Mouse (Mus musculus): Measurements from ENCODE around the gene Dll3. TPM values are rescaled to one million over a fixed set of nuclear protein-coding genes. Genes with fewer than 3 reads are reported as not detected.

Dll3 gene
- not detected in 2 replicates for polyA plus RNA-seq (2012; rRNA removed)

- peak in 1 of 2 experiments; percentile 50 for DNase-seq (ENCODE audit: low read depth in 1 of 2, low spot score in 2 of 2)
- H3K4me3 ChIP-seq (ENCODE audit: extremely low read depth, insufficient read depth, insufficient read length), result no peak within 1 kb of the TSS
- H3K27me3 ChIP-seq (ENCODE audit: control insufficient read depth, insufficient read depth, low read length), result peaks cover 8% of the 10 kb centered on the region
- H3K4me1 ChIP-seq (ENCODE audit: control insufficient read depth, insufficient read depth, insufficient read length), result peaks cover 5% of the 10 kb centered on the region; the same call in 1 of the 2 replicates
- no peak within 1 kb of the TSS for H3K27ac ChIP-seq (ENCODE audit: insufficient read depth, low read length)
- H3K36me3 ChIP-seq (ENCODE audit: control insufficient read depth, insufficient read depth, low read length), result peaks cover 11% of the 10 kb centered on the region
- WGBS, result 6% methylated on average over 30 of the region's 30 CpGs
- TF ChIP-seq POLR2A (IDR thresholded peaks at IDR 0.05; ENCODE audit: low read depth, low read length) (no peak), CTCF (IDR thresholded peaks at IDR 0.05; ENCODE audit: extremely low read depth, insufficient read depth, insufficient read length, insufficient replicate concordance) (peak; percentile 20; the same call in 1 of the 2 replicates)
These were observed at the start of gene Dll3 for GRCm38 (mm10) chr7:28301616-28302433. Dll3 (minus strand) TSS chr7:28302238.

GRCm38 (mm10) chr7:28351676-28352191 lies 49.7 kb upstream of the Dll3 start:
- H3K4me3 ChIP-seq (ENCODE audit: extremely low read depth, insufficient read depth, insufficient read length), result peak overlapping the region; percentile 93; the same call in 1 of the 2 replicates
- WGBS, result 8% methylated on average over 4 of the region's 4 CpGs
- H3K27ac ChIP-seq (ENCODE audit: insufficient read depth, low read length), result no peak overlapping the region

GRCm38 (mm10) chr7:28350155-28350883 lies 48.3 kb upstream of the Dll3 start, which contains the start of gene Rps16:
Rps16 (plus strand) TSS chr7:28350652.
- Histone ChIP-seq H3K27ac (ENCODE audit: insufficient read depth, low read length) (peak within 1 kb of the TSS; percentile 76), H3K36me3 (ENCODE audit: control insufficient read depth, insufficient read depth, low read length) (peaks cover 16% of the 10 kb centered on the region), H3K4me1 (ENCODE audit: control insufficient read depth, insufficient read depth, insufficient read length) (peaks cover 4% of the 10 kb centered on the region; the same call in 1 of the 2 replicates), H3K4me3 (ENCODE audit: extremely low read depth, insufficient read depth, insufficient read length) (peak within 1 kb of the TSS; percentile 93), H3K27me3 (ENCODE audit: control insufficient read depth, insufficient read depth, low read length) (no peaks in the 10 kb centered on the region)
- peak; percentile 50 for TF ChIP-seq POLR2A (IDR thresholded peaks at IDR 0.05; ENCODE audit: low read depth, low read length)
- TF ChIP-seq CTCF (IDR thresholded peaks at IDR 0.05; ENCODE audit: extremely low read depth, insufficient read depth, insufficient read length, insufficient replicate concordance), result no peak
- peak; percentile 91 to 98 for DNase-seq (ENCODE audit: low read depth in 1 of 2, low spot score in 2 of 2)
- WGBS, result 1% methylated on average over 48 of the region's 50 CpGs

More at GRCm38 (mm10) chr7:28351676-28352191, 49.7 kb upstream of the Dll3 start:
- Histone ChIP-seq H3K4me1 (ENCODE audit: control insufficient read depth, insufficient read depth, insufficient read length) (peaks cover 4% of the 10 kb centered on the region; the same call in 1 of the 2 replicates), H3K27me3 (ENCODE audit: control insufficient read depth, insufficient read depth, low read length) (no peaks in the 10 kb centered on the region), H3K36me3 (ENCODE audit: control insufficient read depth, insufficient read depth, low read length) (peaks cover 16% of the 10 kb centered on the region)
- TF ChIP-seq CTCF (IDR thresholded peaks at IDR 0.05; ENCODE audit: extremely low read depth, insufficient read depth, insufficient read length, insufficient replicate concordance) (no peak), POLR2A (IDR thresholded peaks at IDR 0.05; ENCODE audit: low read depth, low read length) (no peak)
- no peak for DNase-seq (ENCODE audit: low read depth in 1 of 2, low spot score in 2 of 2)

DNA sequence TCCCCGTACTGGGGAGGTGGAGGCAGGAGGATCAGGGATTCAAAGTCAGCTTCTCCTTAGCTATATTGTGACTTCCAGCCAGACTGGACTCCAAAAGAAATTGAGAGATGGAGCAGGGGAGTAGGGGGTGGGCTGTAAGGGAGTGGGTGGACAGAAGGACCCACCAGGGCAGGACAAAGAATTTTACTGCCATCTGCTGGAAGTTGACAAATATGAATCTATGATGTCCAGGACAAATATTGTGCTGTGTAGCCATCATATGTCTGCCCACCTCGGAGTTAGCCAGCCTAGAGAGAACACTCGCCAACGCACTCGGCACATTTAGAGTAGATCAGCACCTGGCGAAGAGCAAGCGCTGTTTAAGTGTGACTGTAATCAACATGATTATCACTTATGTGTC lies 46.6 kb upstream of the Dll3 start:
- H3K27ac ChIP-seq (ENCODE audit: insufficient read depth, low read length), result no peak overlapping the region
- WGBS, result 83% methylated on average over 7 of the region's 7 CpGs

DNA sequence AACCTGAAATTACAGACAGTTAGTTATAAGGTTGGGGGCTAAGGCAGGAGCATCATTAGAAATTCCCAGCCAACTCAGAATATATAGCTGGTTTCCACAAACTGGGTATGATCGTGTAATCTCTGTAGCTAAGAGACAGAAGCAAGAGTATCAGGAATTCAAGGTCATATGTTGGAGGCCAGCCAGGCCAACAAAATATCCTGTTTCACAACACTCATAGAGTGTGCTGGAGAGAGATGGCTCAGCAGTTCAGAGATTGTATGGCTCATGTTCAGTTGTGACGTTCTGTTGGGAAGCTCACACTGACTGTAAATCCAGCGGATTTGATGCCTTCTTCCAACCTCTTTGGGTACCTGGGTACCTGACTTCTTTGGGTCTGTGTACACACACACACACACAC lies 45.7 kb upstream of the Dll3 start:
- Histone ChIP-seq H3K36me3 (ENCODE audit: control insufficient read depth, insufficient read depth, low read length) (peaks cover 3% of the 10 kb centered on the region; the same call in 1 of the 2 replicates), H3K4me1 (ENCODE audit: control insufficient read depth, insufficient read depth, insufficient read length) (peaks cover 4% of the 10 kb centered on the region; the same call in 1 of the 2 replicates), H3K27me3 (ENCODE audit: control insufficient read depth, insufficient read depth, low read length) (no peaks in the 10 kb centered on the region), H3K27ac (ENCODE audit: insufficient read depth, low read length) (no peak overlapping the region), H3K4me3 (ENCODE audit: extremely low read depth, insufficient read depth, insufficient read length) (no peak overlapping the region)
- TF ChIP-seq POLR2A (IDR thresholded peaks at IDR 0.05; ENCODE audit: low read depth, low read length) (no peak), CTCF (IDR thresholded peaks at IDR 0.05; ENCODE audit: extremely low read depth, insufficient read depth, insufficient read length, insufficient replicate concordance) (no peak)
- no peak for DNase-seq (ENCODE audit: low read depth in 1 of 2, low spot score in 2 of 2)
- WGBS, result 56% methylated on average over 3 of the region's 3 CpGs

More for the DNA sequence above, 46.6 kb upstream of the Dll3 start:
- DNase-seq (ENCODE audit: low read depth in 1 of 2, low spot score in 2 of 2), result no peak
- Histone ChIP-seq H3K36me3 (ENCODE audit: control insufficient read depth, insufficient read depth, low read length) (peaks cover 11% of the 10 kb centered on the region), H3K4me1 (ENCODE audit: control insufficient read depth, insufficient read depth, insufficient read length) (peaks cover 4% of the 10 kb centered on the region; the same call in 1 of the 2 replicates), H3K4me3 (ENCODE audit: extremely low read depth, insufficient read depth, insufficient read length) (no peak overlapping the region), H3K27me3 (ENCODE audit: control insufficient read depth, insufficient read depth, low read length) (no peaks in the 10 kb centered on the region)
- no peak for TF ChIP-seq POLR2A (IDR thresholded peaks at IDR 0.05; ENCODE audit: low read depth, low read length)
- no peak for TF ChIP-seq CTCF (IDR thresholded peaks at IDR 0.05; ENCODE audit: extremely low read depth, insufficient read depth, insufficient read length, insufficient replicate concordance)

- WGBS, result 2% methylated on average over 4 of the region's 4 CpGs
- TF ChIP-seq POLR2A (IDR thresholded peaks at IDR 0.05; ENCODE audit: low read depth, low read length) (no peak), CTCF (IDR thresholded peaks at IDR 0.05; ENCODE audit: extremely low read depth, insufficient read depth, insufficient read length, insufficient replicate concordance) (peak; percentile 41; the same call in 1 of the 2 replicates)
- no peaks in the 10 kb centered on the region for H3K27me3 ChIP-seq (ENCODE audit: control insufficient read depth, insufficient read depth, low read length)
- H3K27ac ChIP-seq (ENCODE audit: insufficient read depth, low read length), result no peak overlapping the region
- no peak overlapping the region for H3K4me3 ChIP-seq (ENCODE audit: extremely low read depth, insufficient read depth, insufficient read length)
- H3K36me3 ChIP-seq (ENCODE audit: control insufficient read depth, insufficient read depth, low read length), result no peaks in the 10 kb centered on the region
- H3K4me1 ChIP-seq (ENCODE audit: control insufficient read depth, insufficient read depth, insufficient read length), result no peaks in the 10 kb centered on the region
- DNase-seq (ENCODE audit: low read depth in 1 of 2, low spot score in 2 of 2), result peak; percentile 63 to 64
These were observed 42.6 kb upstream of the Dll3 start for GRCm38 (mm10) chr7:28344637-28345036.

Data from spleen, adult 2 months (tissue).